Mouse (Mus musculus) lung, postnatal 14 days (tissue): Measurements from ENCODE around the gene Cat.

ENCODE experiments used
- DNase-seq: peaks from one replicate; pipeline ENCODE4 v3.0.0; 2021

Gene Cat

GRCm38 (mm10) chr2:103432695-103433275 lies 52.2 kb downstream of the Cat start:
- DNase-seq = no peak

- no peak for DNase-seq
These were observed 54.2 kb downstream of the Cat start for GRCm38 (mm10) chr2:103430712-103431111.

- DNase-seq = no peak
These were observed 56.6 kb downstream of the Cat start for GRCm38 (mm10) chr2:103428356-103428755.

- peak; percentile 46 for DNase-seq
These were observed 59.4 kb downstream of the Cat start for GRCm38 (mm10) chr2:103425456-103426063.

- peak; percentile 78 for DNase-seq
These were observed 60.5 kb downstream of the Cat start for GRCm38 (mm10) chr2:103424349-103425026.

- DNase-seq = no peak
These were observed 61.1 kb downstream of the Cat start for GRCm38 (mm10) chr2:103423884-103424283.

GRCm38 (mm10) chr2:103420650-103421507 lies 64.1 kb downstream of the Cat start:
- no peak for DNase-seq

GRCm38 (mm10) chr2:103415774-103416173 lies 69.2 kb downstream of the Cat start:
- no peak for DNase-seq

GRCm38 (mm10) chr2:103413381-103413780 lies 71.6 kb downstream of the Cat start:
- no peak for DNase-seq

- DNase-seq = no peak
These were observed 73.1 kb downstream of the Cat start for GRCm38 (mm10) chr2:103411816-103412215.

GRCm38 (mm10) chr2:103411348-103411747 lies 73.6 kb downstream of the Cat start, which contains the start of gene Elf5:
TSS of gene Elf5 (plus strand) at chr2:103411688.
- no peak for DNase-seq

- DNase-seq = no peak
These were observed 78.7 kb downstream of the Cat start for GRCm38 (mm10) chr2:103406239-103406638.
